Mouse (Mus musculus): ENCODE results near the gene Ccdc115.

Gene Ccdc115

DNA sequence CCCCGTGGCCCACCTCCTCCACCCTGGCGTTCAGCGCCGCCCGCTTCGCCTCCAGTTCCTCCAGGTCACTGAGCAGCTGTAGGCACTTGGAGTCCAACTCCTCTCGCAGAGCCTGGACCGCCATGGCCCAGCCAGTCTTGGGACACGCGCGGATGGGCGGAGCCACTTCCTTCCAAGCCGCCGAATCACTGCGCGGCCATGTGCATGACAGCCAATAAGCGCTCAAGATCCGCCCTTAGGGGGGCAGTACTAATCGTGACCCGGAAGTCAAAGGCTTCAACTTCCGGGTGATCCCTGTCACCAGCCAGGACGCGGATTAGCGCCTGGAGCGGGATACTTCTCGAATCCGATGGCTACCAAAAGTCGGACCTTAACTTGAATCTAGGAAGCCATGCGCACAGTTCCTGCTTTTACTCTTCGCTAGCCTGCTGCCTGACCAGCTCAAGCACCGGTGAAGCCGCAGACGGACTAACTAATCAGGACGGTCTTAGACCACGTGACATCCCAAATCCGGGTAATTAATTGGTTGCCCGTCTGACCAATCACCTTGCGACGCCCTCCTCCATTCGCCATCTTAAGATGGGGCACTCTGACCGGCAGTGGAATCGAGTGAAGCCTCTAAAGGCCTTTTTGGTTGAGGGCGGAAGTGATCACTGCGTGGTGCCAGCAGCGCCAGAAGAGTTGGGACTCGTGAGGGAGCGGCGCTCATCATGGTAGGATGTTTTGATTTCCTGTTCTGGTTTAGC is at the start of gene Ccdc115, which contains the start of gene Imp4:
Gene Ccdc115, minus strand, starts transcription at position 458 of the 746 bp plus-strand sequence.
Gene Imp4, plus strand, starts transcription at position 637 of the 746 bp plus-strand sequence.
- in situ Hi-C loops (cut with MboI, MseI), result loop anchor here (5.0 kb wide), 1 partner anchor 48 kb away; no protein-coding TSS in a partner anchor

DNA sequence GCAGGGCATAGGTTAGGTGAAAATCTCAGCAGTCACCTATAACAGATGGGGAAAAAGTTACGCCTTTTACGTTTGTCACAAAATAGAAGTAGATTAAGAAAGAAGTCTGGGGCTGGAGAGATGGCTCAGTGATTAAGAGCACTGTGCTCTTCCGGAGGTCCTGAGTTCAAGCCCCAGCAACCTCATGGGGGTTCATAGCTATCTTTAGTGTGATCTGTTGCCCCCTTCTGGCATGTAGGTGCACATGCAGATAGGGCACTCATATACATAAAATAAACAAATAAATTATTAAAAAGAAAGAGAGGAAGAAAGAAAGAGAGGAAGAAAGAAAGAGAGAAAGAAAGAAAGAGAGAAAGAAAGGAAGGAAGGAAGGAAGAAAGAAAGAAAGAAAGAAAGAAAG is 47.9 kb upstream of the Ccdc115 start:
- in situ Hi-C loops (cut with MboI, MseI), result loop anchor here (5.0 to 10.0 kb wide), 2 partner anchors 50 to 367 kb away; partner anchors contain the start of genes Ccdc115 and Imp4

DNA sequence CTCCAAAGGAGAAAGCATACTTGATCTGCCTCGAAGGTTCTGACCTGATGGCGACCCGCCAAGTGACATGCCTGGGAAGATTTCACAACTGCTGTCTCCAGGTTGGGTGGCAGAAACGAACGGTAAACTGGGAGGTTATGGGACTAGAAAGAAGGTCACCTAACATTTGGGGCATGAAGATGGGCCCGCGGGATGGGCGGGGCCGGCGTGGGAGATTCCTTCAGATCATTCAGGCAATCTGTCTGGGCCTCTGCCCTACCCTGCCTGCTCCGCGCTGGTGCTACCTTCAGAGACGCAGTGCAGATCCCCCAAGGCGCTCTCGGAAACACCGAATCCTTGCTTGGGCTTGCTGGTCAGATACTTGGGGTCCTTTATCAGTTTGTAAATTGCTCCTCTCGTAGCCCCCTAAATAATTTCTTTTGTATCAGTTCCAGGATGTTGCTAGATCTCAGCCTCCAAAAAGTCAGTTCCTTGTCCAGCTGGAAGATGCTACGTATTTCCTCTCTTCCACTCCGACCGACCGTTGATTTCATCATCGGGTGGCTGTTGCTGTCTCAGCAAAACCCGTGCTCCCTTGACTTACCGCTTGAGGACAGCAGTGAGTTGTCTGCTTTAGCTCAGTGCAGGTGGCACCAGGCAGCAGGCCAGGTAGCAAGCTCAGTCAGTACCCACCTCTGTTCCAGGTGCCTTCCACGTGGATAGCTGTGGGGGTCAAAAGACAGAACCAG is 46.2 kb upstream of the Ccdc115 start:
- in situ Hi-C loops (cut with MboI, MseI), result loop anchor here (5.0 to 10.0 kb wide), 2 partner anchors 48 to 369 kb away; partner anchors contain the start of genes Ccdc115 and Imp4

DNA sequence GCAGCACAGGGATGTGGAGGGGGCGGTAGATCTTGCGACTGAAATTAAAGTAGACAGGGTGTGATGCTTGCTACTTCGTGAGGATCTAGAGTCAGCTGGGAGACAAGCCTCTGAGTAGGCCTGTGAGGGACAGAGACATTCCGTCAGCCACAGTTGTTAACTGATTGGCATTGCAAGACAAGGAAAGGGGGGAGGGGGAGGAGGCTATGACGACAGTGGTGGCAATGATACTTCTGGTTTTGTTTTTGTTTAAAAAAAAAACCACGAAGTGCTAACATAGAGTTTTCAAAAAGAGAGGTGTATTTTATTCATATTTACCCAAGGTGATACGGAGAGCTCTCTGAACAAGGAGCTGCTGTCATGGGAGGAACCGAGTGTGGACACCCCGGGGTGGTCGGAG is 45.0 kb upstream of the Ccdc115 start:
- in situ Hi-C loops (cut with MboI, MseI), result loop anchor here (10.0 kb wide), 1 partner anchor 370 kb away; no protein-coding TSS in a partner anchor

DNA sequence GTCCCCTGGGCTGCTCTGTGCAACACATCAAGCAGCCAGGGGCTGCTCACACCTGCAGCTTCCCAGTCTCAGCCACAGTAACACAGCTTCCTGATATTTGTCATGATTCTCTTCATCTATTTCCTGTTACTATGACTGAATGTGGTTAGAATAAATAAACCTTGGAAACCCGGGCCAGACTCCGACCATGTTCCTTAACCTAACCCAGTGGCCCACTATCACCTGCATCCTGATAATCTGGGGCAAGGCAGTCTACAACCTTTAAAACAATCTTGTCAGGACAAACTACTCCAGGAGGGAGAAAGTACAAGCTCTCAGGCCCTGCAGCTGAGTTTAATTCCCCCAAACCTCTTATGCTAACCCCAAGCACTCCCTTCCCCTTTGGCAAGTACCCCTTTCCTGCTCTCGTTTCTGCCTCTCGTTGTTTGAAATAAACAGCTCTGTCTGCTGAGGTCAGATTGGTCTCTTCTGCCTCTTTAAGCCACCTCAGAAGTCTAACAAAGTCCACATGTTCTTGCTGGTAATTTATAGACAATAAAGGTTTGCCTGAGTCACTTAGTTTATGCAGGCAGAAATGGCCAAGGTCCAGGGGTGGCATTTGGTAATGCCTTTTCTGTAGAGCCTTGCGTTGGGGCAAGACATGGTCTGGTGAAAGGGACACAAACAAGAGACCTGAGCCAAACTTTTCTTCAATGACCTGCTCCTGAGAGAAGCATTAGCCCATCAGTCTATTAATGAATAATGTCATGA is 42.6 kb upstream of the Ccdc115 start:
- in situ Hi-C loops (cut with MboI, MseI), result loop anchor here (10.0 kb wide), 1 partner anchor 373 kb away; no protein-coding TSS in a partner anchor

DNA sequence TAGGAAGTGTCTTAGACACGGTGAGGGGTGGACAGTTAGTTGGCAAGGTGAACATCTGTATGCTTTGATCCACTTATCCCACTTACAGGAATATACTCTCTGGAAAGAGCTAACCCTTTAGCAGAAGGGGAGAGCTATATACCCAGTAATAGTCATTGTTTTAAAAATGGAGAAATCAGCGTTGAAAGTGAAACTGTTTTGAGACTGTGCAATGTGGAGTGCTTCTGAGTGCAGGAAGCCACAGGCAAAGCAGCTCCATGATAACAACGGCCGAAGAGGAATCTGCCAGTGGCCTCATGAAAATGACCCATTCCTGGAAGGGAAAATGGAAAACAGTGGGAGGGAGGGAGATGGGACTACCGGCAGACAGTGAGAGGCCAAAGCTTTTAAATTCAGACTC is 41.3 kb upstream of the Ccdc115 start:
- in situ Hi-C loops (cut with MboI, MseI), result loop anchor here (10.0 kb wide), 1 partner anchor 374 kb away; no protein-coding TSS in a partner anchor

DNA sequence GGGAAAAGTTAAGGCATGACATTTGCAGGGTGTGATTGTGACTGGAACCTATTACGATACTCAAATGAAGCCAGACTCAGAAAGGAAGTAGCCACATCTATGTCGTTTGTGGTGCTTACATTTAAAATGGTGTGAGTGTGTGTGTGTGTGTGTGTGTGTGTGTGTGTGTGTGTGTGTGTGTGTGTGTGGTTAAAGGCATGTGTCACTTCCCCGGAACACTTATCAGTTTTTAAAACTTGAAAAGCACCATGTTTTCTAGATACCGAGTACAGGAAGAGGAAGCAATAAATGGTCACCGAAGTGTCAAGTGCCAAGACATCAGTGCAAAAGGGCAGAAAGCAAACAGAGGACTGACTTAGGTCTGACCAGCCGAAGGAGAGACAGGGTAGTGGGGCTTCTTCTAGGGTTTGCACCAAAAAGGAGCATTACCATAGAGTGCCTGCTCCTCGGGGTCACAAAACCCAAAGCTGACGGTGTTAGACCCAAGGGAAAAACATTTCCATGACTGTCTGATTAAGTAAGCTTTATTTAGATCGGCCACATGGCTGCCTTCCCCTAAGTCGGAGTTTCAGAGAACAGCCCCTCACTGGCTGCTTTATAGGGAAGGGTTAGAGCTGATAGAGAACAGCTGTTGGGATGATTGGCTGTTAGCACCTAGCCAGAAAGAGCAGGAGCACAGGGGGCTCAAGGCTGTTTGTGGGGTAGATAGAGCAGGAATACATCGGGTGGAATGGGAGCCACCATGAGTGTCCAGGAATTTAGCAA is 39.6 kb upstream of the Ccdc115 start:
- in situ Hi-C loops (cut with MboI, MseI), result no loop called here

DNA sequence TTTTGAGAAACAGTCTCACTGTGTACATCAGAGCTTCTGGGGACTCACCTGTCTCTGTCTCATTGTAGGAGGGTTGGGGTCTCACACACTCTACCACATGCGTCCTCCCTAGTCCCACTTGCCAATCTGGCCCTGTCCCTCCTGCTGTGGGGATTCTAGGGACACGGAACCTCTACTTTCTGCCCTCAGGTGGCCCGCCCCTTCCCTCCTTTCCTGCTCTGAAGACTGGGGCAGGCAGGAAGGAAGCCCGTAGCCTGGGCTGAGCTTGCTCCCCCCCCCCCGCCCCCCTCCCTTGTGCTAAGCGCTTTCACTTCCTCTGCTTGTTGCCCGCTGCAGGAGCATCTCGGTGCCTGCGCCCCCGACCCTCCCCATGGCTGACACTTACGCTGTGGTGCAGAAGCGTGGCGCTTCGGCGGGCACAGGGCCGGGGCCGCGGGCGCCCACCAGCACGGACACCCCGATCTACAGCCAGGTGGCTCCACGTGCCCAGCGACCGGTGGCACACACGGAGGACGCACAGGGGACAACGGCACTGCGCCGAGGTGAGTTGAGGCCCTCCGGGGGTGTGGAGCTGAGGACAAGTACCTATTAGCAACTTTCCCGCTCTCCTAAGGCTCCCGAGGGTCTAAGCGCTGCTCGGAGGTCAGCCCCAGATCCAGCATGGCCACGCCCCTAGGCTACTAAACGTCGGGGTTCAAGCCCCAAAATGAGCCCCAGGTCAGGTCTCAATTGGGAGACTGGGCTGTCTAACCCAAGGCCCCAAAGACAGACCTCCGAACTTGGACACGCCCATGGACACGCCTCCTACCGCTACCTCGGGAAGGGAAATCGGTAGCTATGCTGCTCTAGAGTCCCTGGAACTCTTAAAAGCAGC is 33.2 kb upstream of the Ccdc115 start:
- in situ Hi-C loops (cut with MboI, MseI), result no loop called here

DNA sequence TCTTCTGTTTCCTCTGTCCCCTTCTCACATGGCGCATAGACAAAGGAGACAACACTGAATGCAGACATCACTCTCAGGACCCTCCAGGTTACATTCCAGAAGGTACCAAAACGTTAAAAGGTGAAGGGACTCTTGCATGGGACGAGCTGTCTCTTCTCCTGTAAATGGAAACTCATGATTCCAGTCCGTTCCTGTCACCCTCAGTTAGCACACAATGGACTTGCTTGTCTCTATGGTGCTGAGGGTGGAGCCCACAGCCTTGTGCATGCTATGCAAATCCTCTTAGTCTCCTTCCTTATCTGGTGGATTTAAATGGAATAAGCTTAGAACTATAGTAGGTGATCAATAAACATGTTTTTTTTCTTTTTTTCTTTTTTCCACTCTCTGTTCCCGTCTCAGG is 30.3 kb upstream of the Ccdc115 start:
- in situ Hi-C loops (cut with MboI, MseI), result no loop called here

DNA sequence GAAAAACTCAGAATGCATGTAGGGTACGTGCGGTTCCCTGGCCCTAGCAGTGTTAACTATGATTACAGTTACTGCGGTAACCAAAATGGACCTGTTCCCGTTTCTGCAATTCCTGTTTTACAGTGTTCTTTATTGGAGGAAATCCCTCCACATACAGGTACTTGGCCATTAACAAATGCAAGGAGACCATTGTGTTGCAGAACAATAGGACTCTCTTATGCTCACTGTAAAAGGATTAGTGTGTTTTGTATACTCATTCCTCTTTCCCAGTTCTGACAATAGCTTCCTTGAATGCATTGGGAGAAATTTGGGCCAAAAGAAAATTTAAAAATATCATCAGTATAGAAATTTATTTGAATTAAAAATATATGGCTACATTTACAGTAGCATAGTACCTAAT is 29.0 kb upstream of the Ccdc115 start:
- in situ Hi-C loops (cut with MboI, MseI), result no loop called here

DNA sequence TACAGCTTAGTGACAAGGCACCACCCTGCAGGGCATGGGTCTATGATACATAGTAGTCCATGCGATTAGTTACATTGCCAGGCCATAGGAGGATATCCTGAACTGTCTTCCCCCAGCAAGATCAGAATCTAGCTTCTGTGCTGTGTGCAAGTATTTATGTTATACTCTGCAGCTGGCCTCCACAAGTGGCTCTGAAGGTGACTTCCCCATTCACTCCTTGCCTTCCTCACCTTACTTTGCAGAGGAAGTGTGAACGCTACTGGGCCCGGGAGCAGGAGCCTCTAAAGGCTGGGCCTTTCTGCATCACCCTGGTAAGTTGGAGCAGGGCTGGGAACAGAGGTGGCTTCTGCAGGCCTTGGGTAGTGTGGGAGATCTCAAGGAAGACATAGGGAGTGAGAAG is 28.6 kb upstream of the Ccdc115 start:
- in situ Hi-C loops (cut with MboI, MseI), result no loop called here

DNA sequence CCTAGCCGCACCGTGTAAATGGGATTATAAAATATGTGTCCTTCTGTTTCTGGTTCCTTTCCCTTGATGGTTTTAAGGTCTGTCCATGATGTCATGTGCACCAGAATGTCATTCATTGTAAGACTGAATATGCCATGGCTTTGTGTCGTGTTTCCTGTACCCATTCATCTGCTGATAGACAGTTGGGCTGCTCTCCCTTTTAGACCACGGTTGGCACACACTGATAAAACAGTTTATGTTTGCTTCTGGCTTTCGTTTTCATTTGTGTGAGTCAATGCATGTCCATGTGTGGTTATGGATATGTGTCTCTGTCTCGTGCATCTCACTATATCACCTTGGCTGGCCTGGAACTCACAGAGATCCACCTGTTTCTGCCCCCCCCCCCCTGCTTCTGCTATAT is 26.0 kb upstream of the Ccdc115 start:
- in situ Hi-C loops (cut with MboI, MseI), result no loop called here

DNA sequence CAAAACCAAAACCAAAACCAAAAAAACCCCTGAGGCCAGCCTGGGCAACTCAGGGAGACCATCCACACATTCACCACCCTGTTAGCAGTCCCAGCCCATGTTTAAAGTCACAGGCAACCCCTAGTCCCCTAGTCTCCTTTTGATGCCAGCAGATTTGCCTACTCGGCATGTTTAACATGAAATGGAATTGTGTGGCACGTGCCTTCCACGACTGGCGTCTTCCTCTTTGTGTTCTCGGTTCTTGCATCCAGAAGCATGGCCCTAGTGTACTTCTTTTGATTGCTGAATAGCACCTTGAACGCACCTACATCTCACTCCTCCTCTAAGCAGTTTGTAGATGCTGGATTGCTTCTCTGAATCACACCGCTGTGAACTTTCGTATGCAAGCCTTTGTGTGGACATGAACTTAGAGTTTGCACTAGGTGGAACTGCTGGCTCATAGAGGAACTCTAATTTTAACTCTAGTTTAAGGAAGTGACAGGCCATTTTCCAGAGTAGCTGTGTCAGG is 24.9 kb upstream of the Ccdc115 start:
- in situ Hi-C loops (cut with MboI, MseI), result no loop called here

DNA sequence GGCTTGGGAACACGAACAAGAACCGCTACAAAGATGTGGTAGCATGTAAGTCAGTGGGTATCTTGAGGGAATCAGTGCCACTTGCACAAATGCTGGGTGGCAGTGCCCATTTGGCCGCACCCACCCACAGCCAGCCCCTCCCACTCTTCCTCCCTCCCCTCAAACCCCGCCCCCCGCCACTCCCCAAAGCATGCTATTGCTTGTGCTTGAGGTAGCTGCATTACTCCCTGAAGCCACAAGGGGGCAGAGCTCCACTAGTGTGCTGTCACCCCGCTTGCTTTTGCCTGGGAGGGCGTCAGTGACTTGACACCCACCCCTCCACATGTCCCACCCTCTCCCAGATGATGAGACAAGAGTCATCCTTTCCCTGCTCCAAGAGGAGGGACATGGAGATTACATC is 23.3 kb upstream of the Ccdc115 start:
- in situ Hi-C loops (cut with MboI, MseI), result no loop called here

DNA sequence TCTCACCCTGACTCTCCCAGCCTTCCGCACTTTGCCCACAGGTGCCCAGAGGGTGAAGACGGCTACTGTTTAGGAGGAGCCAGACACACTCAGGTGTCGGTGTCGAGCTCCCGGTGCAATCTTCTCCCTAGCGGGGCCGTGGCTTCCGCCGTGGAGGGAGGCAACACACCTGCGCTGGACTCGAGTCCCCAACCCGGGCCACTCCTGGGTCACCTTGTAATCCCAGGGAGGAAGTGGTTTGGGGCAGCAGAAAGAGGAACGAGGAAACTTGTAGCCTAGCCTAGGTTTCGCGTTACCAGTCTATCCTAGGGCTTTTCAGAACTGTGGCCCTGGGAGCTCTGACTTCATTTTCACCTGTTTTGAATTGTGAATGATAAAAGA is 20.6 kb upstream of the Ccdc115 start:
- in situ Hi-C loops (cut with MboI, MseI), result no loop called here

DNA sequence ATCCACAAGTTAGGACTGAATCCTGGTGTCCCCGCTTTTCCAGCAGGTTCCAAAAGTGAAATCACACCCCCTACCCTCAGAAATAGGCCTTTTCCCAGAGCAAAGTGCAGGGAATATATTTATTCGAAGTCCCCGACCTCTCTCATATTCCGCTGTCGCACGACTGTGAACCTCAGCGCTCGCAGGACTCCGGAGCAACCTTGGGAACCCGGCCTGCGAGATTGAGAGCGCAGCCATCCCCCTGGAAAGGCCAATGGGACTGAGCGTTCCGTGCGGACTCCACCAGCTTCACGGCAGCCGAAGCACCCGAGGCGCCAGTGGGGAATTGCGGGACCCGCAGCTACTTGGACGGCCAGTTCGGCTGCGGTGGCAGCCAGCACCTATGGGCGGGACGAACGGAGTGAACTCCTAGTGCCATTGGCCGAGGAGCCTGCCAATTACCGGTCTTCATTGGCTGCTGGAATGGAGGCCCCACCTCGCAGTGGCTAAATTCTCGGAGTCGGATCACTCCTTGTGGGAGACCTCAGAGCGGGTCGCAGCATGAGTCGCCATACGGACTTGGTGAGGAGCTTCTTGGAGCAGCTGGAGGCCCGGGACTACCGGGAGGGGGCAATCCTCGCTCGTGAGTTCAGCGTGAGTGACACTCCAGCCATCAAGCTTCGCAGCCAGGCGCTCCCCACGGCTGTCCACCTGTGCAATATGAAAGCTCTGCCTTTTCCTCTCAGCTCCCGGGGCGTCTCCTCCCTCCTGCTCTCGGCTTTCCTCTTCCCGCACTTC is 20.0 kb upstream of the Ccdc115 start, which contains the start of gene Ptpn18:
Gene Ptpn18, plus strand, starts transcription at position 479 of the 777 bp plus-strand sequence.
- in situ Hi-C loops (cut with MboI, MseI), result no loop called here

DNA sequence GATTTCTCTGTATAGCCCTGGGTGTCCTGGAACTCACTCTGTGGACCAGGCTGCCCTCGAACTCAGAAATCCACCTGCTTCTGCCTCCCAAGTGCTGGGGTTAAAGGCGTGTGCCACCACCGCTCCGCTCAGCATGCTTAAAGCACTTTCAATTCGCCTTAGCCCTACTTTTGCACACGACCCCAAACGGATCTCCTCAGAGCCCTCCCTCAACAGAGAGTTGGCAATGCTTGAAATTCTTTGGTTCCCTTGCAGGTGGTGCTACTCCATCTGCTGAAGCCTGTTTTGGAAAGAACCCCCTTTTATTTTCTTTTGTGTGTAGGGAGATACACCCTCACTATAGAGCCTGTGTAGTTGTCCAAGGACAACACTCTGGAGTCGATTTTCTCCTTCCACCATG is 19.0 kb upstream of the Ccdc115 start:
- in situ Hi-C loops (cut with MboI, MseI), result no loop called here

DNA sequence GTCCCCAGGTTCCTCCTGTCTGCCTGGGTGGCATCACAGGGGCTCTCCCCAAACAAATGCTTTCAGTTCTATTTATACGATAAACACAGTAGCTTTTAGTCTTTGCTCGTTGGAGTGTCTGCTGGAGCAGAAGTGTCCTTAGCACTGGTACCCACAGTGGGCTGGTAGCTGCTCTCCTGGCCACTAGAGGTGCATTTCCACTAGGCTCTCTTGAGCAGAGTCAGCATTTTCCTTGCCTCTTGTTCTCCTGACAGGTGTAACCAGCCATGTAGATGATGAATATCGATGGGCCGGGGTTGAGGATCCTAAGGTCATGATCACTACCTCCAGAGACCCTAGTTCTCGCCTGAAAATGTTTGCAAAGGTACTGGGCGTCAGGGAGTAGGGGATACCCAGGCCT is 3.7 kb upstream of the Ccdc115 start:
- in situ Hi-C loops (cut with MboI, MseI), result no loop called here

Measured in T-helper 1 cell (primary cell).